Mouse (Mus musculus) frontal cortex, adult 2 months (tissue): Measurements from ENCODE around the gene Hyou1. TPM values are rescaled to one million over a fixed set of nuclear protein-coding genes. Genes with fewer than 3 reads are reported as not detected.

Source experiments
- polyA plus RNA-seq: library from polyadenylated mRNA; depleted of rRNA; stranded (reverse); fragments of >200 nt; gene quantifications from 2 replicates; pipeline ENCODE4 v1.2.3, GENCODE M21; 2012; rRNA removed

Hyou1 gene
- polyA plus RNA-seq, 1 experiment = 54.5 TPM

Other genes starting within 250 kb of the Hyou1 start
- 16.8 and 17.4 TPM in 2 replicates for gene Mcam, start 245.0 kb upstream of the Hyou1 start, polyA plus RNA-seq
- gene Cbl, start 145.4 kb upstream of the Hyou1 start, polyA plus RNA-seq = 18.6 and 20.5 TPM in 2 replicates
- gene Ccdc153, start 138.8 kb upstream of the Hyou1 start, polyA plus RNA-seq = 1.1 TPM in 1 of 2 replicates, not detected in the other
- 0.74 and 0.82 TPM in 2 replicates for gene Pdzd3, start 128.0 kb upstream of the Hyou1 start, polyA plus RNA-seq
- 6.7 and 7.0 TPM in 2 replicates for gene Nlrx1, start 110.9 kb upstream of the Hyou1 start, polyA plus RNA-seq
- 84.5 and 95.1 TPM in 2 replicates for gene Abcg4, start 90.9 kb upstream of the Hyou1 start, polyA plus RNA-seq
- gene Hinfp, start 73.8 kb upstream of the Hyou1 start, polyA plus RNA-seq = 32.1 and 32.3 TPM in 2 replicates
- 201 and 202 TPM in 2 replicates for gene C2cd2l, start 59.2 kb upstream of the Hyou1 start, polyA plus RNA-seq
- 21.1 and 22.9 TPM in 2 replicates for gene Dpagt1, start 53.5 kb upstream of the Hyou1 start, polyA plus RNA-seq
- gene H2afx, start 44.8 kb upstream of the Hyou1 start, polyA plus RNA-seq = 65.4 and 75.0 TPM in 2 replicates
- 30.3 and 33.4 TPM in 2 replicates for gene Hmbs, start 35.3 kb upstream of the Hyou1 start, polyA plus RNA-seq
- gene Vps11, start 17.8 kb upstream of the Hyou1 start, polyA plus RNA-seq = 44.1 and 47.2 TPM in 2 replicates
- gene Slc37a4, start 17.4 kb downstream of the Hyou1 start, polyA plus RNA-seq = 43.3 and 46.9 TPM in 2 replicates
- 510 and 649 TPM in 2 replicates for gene Rps25, start 27.6 kb downstream of the Hyou1 start, polyA plus RNA-seq
- 86.4 and 86.9 TPM in 2 replicates for gene Trappc4, start 28.1 kb downstream of the Hyou1 start, polyA plus RNA-seq
- 53.1 and 56.2 TPM in 2 replicates for gene Ccdc84, start 39.1 kb downstream of the Hyou1 start, polyA plus RNA-seq
- not detected in 2 replicates for gene Foxr1, start 61.6 kb downstream of the Hyou1 start, polyA plus RNA-seq
- gene Upk2, start 75.5 kb downstream of the Hyou1 start, polyA plus RNA-seq = 0.19 TPM in 1 of 2 replicates, not detected in the other
- 20.1 and 21.7 TPM in 2 replicates for gene Bcl9l, start 103.3 kb downstream of the Hyou1 start, polyA plus RNA-seq
- gene Cxcr5, start 182.4 kb downstream of the Hyou1 start, polyA plus RNA-seq = 0.04 TPM in 1 of 2 replicates, not detected in the other
- gene Ddx6, start 225.4 kb downstream of the Hyou1 start, polyA plus RNA-seq = 40.9 and 44.6 TPM in 2 replicates